Mouse (Mus musculus) kidney, embryonic 14.5 days (tissue): ENCODE results near the gene Scarf2. TPM values are rescaled to one million over a fixed set of nuclear protein-coding genes. Genes with fewer than 3 reads are reported as not detected.

Experiments used
- ATAC-seq: fragments of 200-750 bp; cut with Nextera tagmentation; 2 replicates; pipeline ENCODE4 v1.8.0; 2017; ENCODE audit warnings: moderate number of reproducible peaks, mild to moderate bottlenecking, moderate TSS enrichment, moderate library complexity; ENCODE audit not compliant: low FRiP score, low TSS enrichment
- H3K27ac ChIP-seq: fragments of 300-500 bp; sonication (generic); 2 replicates; pipeline ENCODE4 v1.5.1; 2014; ENCODE audit warnings: low read depth, mild to moderate bottlenecking, low read length, moderate library complexity, mixed read lengths
- H3K27me3 ChIP-seq: fragments of 300-500 bp; sonication (generic); 2 replicates; pipeline ENCODE4 v1.6.1; 2014; ENCODE audit warnings: mild to moderate bottlenecking, low read length; ENCODE audit not compliant: control insufficient read depth, insufficient read depth
- H3K36me3 ChIP-seq: fragments of 300-500 bp; sonication (generic); 2 replicates; pipeline ENCODE4 v1.6.1; 2014; ENCODE audit warnings: low read length, mixed read lengths; ENCODE audit not compliant: control insufficient read depth, insufficient read depth
- H3K4me1 ChIP-seq: fragments of 300-500 bp; sonication (generic); 2 replicates; pipeline ENCODE4 v1.6.1; 2014; ENCODE audit warnings: low read length, mixed read lengths; ENCODE audit not compliant: control insufficient read depth, insufficient read depth
- H3K4me2 ChIP-seq: fragments of 300-500 bp; sonication (generic); replicated peaks from 2 replicates; pipeline ENCODE4 v1.6.1; 2014; ENCODE audit warnings: low read depth, mild to moderate bottlenecking, low read length
- H3K4me3 ChIP-seq: fragments of 300-500 bp; sonication (generic); 2 replicates; pipeline ENCODE4 v1.5.1; 2014; ENCODE audit warnings: mild to moderate bottlenecking, low read length
- H3K9ac ChIP-seq: fragments of 300-500 bp; sonication (generic); 2 replicates; pipeline ENCODE4 v1.6.1; 2014; ENCODE audit warnings: low read depth, mild to moderate bottlenecking, low read length, moderate library complexity
- H3K9me3 ChIP-seq: fragments of 300-500 bp; sonication (generic); 2 replicates; pipeline ENCODE4 v1.6.1; 2016; ENCODE audit warnings: low read length; ENCODE audit not compliant: control insufficient read depth
- WGBS: fragments of 180-500 bp; shearing (Covaris S2); extraction: QIAGEN DNeasy Blood & Tissue Kit; methylation state at CpG from one replicate; pipeline ENCODE4 v1.1.7; 2014; 5-methylcytosine and 5-hydroxymethylcytosine counted together
- polyA plus RNA-seq: library from polyadenylated mRNA; unstranded; fragments of >200 nt; fragmentation: Nextera tagmentation; extraction: Ambion mirVana; gene quantifications from 2 replicates; pipeline ENCODE4 v1.2.1, GENCODE M21; 2014

Scarf2 gene
- polyA plus RNA-seq, 1 experiment from 2014 or later, result 17.2 TPM

GRCm38 (mm10) chr16:17812120-17812519 lies 15.0 kb downstream of the Scarf2 start:
- no peak overlapping the region for H3K9ac ChIP-seq
- H3K36me3 ChIP-seq, result peaks cover 5% of the 10 kb centered on the region; the same call in 1 of the 2 replicates
- 3% methylated on average over 5 of the region's 5 CpGs for WGBS
- no peak overlapping the region for H3K4me2 ChIP-seq
- peaks cover 5% of the 10 kb centered on the region; the same call in 1 of the 2 replicates for H3K27me3 ChIP-seq
- no peak overlapping the region for H3K4me3 ChIP-seq
- H3K4me1 ChIP-seq, result peaks cover 26% of the 10 kb centered on the region
- ATAC-seq, result no peak
- H3K9me3 ChIP-seq, result no peaks in the 10 kb centered on the region
- no peak overlapping the region for H3K27ac ChIP-seq

DNA sequence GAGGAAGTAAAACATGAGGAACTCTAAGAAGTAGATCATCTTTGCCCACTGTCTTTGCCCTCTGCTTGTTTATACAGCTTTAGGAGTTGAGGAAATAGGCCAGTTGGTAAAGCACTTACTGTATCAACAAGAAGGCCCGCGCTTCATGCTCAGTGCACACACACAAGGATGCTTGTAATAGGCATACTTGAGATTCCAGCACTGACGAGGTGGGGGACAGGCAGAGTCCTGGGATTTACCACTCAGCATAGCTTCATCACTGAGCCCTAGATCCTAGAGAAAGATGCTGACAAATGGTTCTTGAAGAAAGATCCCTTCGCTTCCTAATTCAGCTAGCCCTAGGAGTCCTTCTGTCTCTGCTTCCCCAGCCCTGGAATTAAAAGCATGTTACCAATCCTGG lies 16.1 kb downstream of the Scarf2 start:
- Histone ChIP-seq H3K27ac (no peak overlapping the region), H3K27me3 (peaks cover 5% of the 10 kb centered on the region; the same call in 1 of the 2 replicates), H3K9me3 (no peaks in the 10 kb centered on the region), H3K4me3 (no peak overlapping the region), H3K4me2 (no peak overlapping the region), H3K36me3 (peaks cover 2% of the 10 kb centered on the region; the same call in 1 of the 2 replicates), H3K4me1 (peaks cover 18% of the 10 kb centered on the region; the same call in 1 of the 2 replicates), H3K9ac (no peak overlapping the region)
- WGBS, result 49% methylated on average over 4 of the region's 4 CpGs
- no peak for ATAC-seq

GRCm38 (mm10) chr16:17815411-17816402 lies 18.6 kb downstream of the Scarf2 start:
- peak overlapping the region; percentile 94 for H3K4me2 ChIP-seq
- 2% methylated on average over 63 of the region's 63 CpGs for WGBS
- H3K36me3 ChIP-seq, result no peaks in the 10 kb centered on the region
- H3K27ac ChIP-seq, result no peak overlapping the region
- peak overlapping the region; percentile 54 for H3K4me3 ChIP-seq
- peak; percentile 87 for ATAC-seq
- peak overlapping the region; percentile 68 for H3K9ac ChIP-seq
- H3K9me3 ChIP-seq, result no peaks in the 10 kb centered on the region
- H3K4me1 ChIP-seq, result peaks cover 8% of the 10 kb centered on the region; the same call in 1 of the 2 replicates
- H3K27me3 ChIP-seq, result peaks cover 8% of the 10 kb centered on the region

GRCm38 (mm10) chr16:17816528-17816927 lies 19.4 kb downstream of the Scarf2 start:
- Histone ChIP-seq H3K27me3 (peaks cover 9% of the 10 kb centered on the region), H3K4me3 (no peak overlapping the region)
- WGBS, result 78% methylated on average over 8 of the region's 8 CpGs

GRCm38 (mm10) chr16:17826500-17826899 lies 29.4 kb downstream of the Scarf2 start:
- no peak for ATAC-seq
- Histone ChIP-seq H3K4me2 (no peak overlapping the region), H3K9me3 (no peaks in the 10 kb centered on the region), H3K4me3 (no peak overlapping the region), H3K36me3 (no peaks in the 10 kb centered on the region), H3K9ac (no peak overlapping the region), H3K4me1 (no peaks in the 10 kb centered on the region), H3K27me3 (peaks cover 19% of the 10 kb centered on the region), H3K27ac (no peak overlapping the region)
- WGBS, result 81% methylated on average over 2 of the region's 2 CpGs

More at GRCm38 (mm10) chr16:17816528-17816927, 19.4 kb downstream of the Scarf2 start:
- Histone ChIP-seq H3K4me1 (peaks cover 8% of the 10 kb centered on the region; the same call in 1 of the 2 replicates), H3K36me3 (no peaks in the 10 kb centered on the region), H3K4me2 (no peak overlapping the region), H3K27ac (no peak overlapping the region), H3K9ac (no peak overlapping the region), H3K9me3 (no peaks in the 10 kb centered on the region)
- ATAC-seq, result no peak

- WGBS, result 89% methylated on average over 2 of the region's 2 CpGs
- no peaks in the 10 kb centered on the region for H3K9me3 ChIP-seq
- no peaks in the 10 kb centered on the region for H3K36me3 ChIP-seq
- no peaks in the 10 kb centered on the region for H3K4me1 ChIP-seq
- no peak overlapping the region for H3K4me3 ChIP-seq
- H3K4me2 ChIP-seq, result no peak overlapping the region
- H3K27ac ChIP-seq, result no peak overlapping the region
- H3K9ac ChIP-seq, result no peak overlapping the region
- H3K27me3 ChIP-seq, result peaks cover 35% of the 10 kb centered on the region
- no peak for ATAC-seq
These were observed 31.1 kb downstream of the Scarf2 start for GRCm38 (mm10) chr16:17828229-17828628.

DNA sequence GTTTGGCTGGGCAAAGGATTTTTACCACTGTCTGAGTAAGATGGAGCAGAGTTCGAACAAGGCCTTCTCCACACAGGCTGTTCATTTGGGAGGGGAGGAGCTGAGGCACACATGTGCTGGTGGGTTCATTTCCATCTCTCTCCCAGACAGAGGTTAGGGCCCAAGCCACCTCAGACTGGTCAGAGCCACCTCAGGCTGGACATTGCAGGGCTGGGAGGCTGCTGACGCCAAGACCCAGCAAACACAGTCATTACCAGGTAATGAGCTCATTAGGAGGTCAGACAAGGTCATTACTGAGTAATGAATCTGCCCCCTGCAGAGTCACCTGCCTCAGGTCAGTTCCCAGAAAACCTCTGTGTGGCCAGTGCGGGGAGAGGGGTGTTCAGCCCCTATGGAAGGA lies 31.8 kb downstream of the Scarf2 start:
- Histone ChIP-seq H3K27ac (no peak overlapping the region), H3K4me1 (no peaks in the 10 kb centered on the region), H3K4me3 (no peak overlapping the region), H3K36me3 (no peaks in the 10 kb centered on the region), H3K27me3 (peaks cover 40% of the 10 kb centered on the region), H3K9me3 (no peaks in the 10 kb centered on the region), H3K4me2 (no peak overlapping the region), H3K9ac (no peak overlapping the region)
- 57% methylated on average over 3 of the region's 3 CpGs for WGBS
- ATAC-seq, result no peak

DNA sequence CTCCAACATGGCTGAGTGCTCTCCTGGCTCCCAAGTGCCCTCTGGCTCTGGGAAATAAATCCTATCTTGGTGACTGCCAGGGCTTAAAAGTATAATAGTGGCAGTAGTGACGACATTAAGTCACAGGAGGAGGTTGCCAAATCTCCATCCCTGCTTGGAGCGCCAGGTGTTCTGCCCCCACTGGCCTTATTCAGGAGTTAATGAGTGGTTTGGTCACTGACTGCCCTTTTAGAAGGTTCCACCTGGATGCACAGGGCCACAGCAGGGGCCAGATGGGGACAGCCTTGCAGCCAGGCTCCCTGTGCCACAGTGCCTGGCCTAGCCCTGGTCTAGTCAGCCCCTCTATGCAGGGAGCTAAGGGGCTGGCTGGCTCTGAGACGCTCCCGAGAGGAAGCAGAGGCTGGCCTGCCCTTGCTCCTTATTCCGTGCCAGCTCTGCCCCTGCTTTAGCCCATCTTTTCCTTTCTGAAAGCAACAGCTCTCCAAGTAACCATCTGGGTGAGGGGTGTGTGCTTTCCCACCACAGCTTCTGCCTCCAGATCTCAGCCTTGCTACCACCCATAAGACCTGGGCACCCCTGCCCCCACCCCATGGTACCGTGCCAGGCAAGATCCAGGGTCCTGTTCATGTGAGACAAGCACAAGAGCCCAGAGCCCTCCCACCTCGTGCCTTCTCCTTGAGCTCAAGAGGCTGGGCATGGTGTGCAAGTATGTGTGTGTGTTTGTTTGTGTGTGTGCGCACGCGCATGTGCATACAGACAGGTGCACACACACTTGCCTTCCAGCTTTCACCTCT lies 33.5 kb downstream of the Scarf2 start:
- no peaks in the 10 kb centered on the region for H3K36me3 ChIP-seq
- ATAC-seq, result no peak
- no peaks in the 10 kb centered on the region for H3K9me3 ChIP-seq
- 67% methylated on average over 10 of the region's 10 CpGs for WGBS
- no peak overlapping the region for H3K9ac ChIP-seq
- H3K4me3 ChIP-seq, result no peak overlapping the region
- no peak overlapping the region for H3K27ac ChIP-seq
- no peaks in the 10 kb centered on the region for H3K4me1 ChIP-seq
- peaks cover 57% of the 10 kb centered on the region for H3K27me3 ChIP-seq
- H3K4me2 ChIP-seq, result no peak overlapping the region
